Mouse (Mus musculus) embryonic facial prominence, embryonic 11.5 days (tissue): ENCODE results near the gene Ccdc81. TPM values are rescaled to one million over a fixed set of nuclear protein-coding genes. Genes with fewer than 3 reads are reported as not detected.
A peak's percentile ranks its signal among the peaks of the same experiment; 100 is the strongest.

Experiments used
- ATAC-seq: fragments of 200-750 bp; cut with Nextera tagmentation; replicated peaks from 2 replicates; pipeline ENCODE4 v1.8.0; 2017; ENCODE audit warnings: low read depth; ENCODE audit not compliant: insufficient number of reproducible peaks, low FRiP score, low TSS enrichment
- DNase-seq: peaks from one replicate; pipeline ENCODE4 v3.0.0-alpha.2; 2015; ENCODE audit warnings: low spot score
- H3K27ac ChIP-seq: fragments of 300-500 bp; sonication (generic); replicated peaks from 2 replicates; pipeline ENCODE4 v1.5.1; 2014; ENCODE audit warnings: mild to moderate bottlenecking, low read depth, low read length, control low read depth
- H3K27me3 ChIP-seq: fragments of 300-500 bp; sonication (generic); 2 replicates; pipeline ENCODE4 v1.6.1; 2014; ENCODE audit warnings: mild to moderate bottlenecking, low read length, moderate library complexity, mixed read lengths; ENCODE audit not compliant: control insufficient read depth, insufficient read depth
- H3K36me3 ChIP-seq: fragments of 300-500 bp; sonication (generic); replicated peaks from 2 replicates; pipeline ENCODE4 v1.6.1; 2014; ENCODE audit warnings: low read depth, mild to moderate bottlenecking, low read length, moderate library complexity, mixed read lengths; ENCODE audit not compliant: control insufficient read depth, insufficient read depth
- H3K4me1 ChIP-seq: fragments of 300-500 bp; sonication (generic); 2 replicates; pipeline ENCODE4 v1.6.1; 2014; ENCODE audit warnings: low read length, mixed read lengths; ENCODE audit not compliant: control insufficient read depth, insufficient read depth
- H3K4me2 ChIP-seq: fragments of 300-500 bp; sonication (generic); 2 replicates; pipeline ENCODE4 v1.6.1; 2014; ENCODE audit warnings: low read depth, mild to moderate bottlenecking, control low read depth, low read length, moderate library complexity
- H3K4me3 ChIP-seq: fragments of 300-500 bp; sonication (generic); 2 replicates; pipeline ENCODE4 v1.5.1; 2014; ENCODE audit warnings: low read depth, low read length, control low read depth
- H3K9ac ChIP-seq: fragments of 300-500 bp; sonication (generic); replicated peaks from 2 replicates; pipeline ENCODE4 v1.6.1; 2014; ENCODE audit warnings: mild to moderate bottlenecking, control low read depth, low read length
- H3K9me3 ChIP-seq: fragments of 300-500 bp; sonication (generic); replicated peaks from 2 replicates; pipeline ENCODE4 v1.6.1; 2016; ENCODE audit warnings: mild to moderate bottlenecking, low read length, inconsistent platforms, mixed read lengths; ENCODE audit not compliant: control insufficient read depth
- WGBS: fragments of 180-500 bp; shearing (Covaris S2); extraction: QIAGEN DNeasy Blood & Tissue Kit; methylation state at CpG from one replicate; pipeline ENCODE4 v1.1.7; 2014; 5-methylcytosine and 5-hydroxymethylcytosine counted together
- polyA plus RNA-seq: library from polyadenylated mRNA; unstranded; fragments of >200 nt; fragmentation: Nextera tagmentation; extraction: Ambion mirVana; gene quantifications from 2 replicates; pipeline ENCODE4 v1.2.1, GENCODE M21; 2014

The Ccdc81 gene
- polyA plus RNA-seq, 1 experiment from 2014 or later, result 0.55 TPM

DNA sequence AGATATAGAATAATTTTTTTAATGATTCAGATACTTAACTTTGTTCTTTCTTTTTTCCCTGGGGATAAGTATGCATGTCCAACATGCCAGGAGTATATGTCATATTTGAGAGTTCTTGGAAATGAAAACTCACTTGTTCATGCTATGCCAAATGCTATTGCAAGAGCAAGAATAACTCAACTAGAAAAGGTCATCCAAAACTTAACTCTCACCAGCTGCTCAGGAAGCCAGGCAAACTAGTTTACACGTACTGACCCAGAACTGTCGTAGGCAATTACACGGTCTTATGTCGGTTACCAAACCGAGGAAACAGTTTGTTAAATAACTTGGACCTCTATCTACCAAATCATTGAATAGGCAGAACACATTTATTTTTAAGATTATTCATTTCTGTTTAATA lies 13.3 kb upstream of the Ccdc81 start:
- no peak overlapping the region for H3K9ac ChIP-seq
- H3K27me3 ChIP-seq, result no peaks in the 10 kb centered on the region
- DNase-seq (no peak), ATAC-seq (no peak)
- no peak overlapping the region for H3K4me2 ChIP-seq
- H3K36me3 ChIP-seq, result no peaks in the 10 kb centered on the region
- H3K9me3 ChIP-seq, result no peaks in the 10 kb centered on the region
- no peaks in the 10 kb centered on the region for H3K4me1 ChIP-seq
- H3K27ac ChIP-seq, result no peak overlapping the region
- WGBS, result 78% methylated on average over 5 of the region's 5 CpGs
- H3K4me3 ChIP-seq, result no peak overlapping the region

GRCm38 (mm10) chr7:89913432-89914158 lies 10.2 kb upstream of the Ccdc81 start:
- Histone ChIP-seq H3K4me1 (no peaks in the 10 kb centered on the region), H3K4me2 (no peak overlapping the region), H3K27me3 (no peaks in the 10 kb centered on the region), H3K4me3 (no peak overlapping the region), H3K36me3 (no peaks in the 10 kb centered on the region), H3K9me3 (no peaks in the 10 kb centered on the region), H3K27ac (no peak overlapping the region), H3K9ac (no peak overlapping the region)
- ATAC-seq (no peak), DNase-seq (no peak)
- 94% methylated on average over 3 of the region's 3 CpGs for WGBS

DNA sequence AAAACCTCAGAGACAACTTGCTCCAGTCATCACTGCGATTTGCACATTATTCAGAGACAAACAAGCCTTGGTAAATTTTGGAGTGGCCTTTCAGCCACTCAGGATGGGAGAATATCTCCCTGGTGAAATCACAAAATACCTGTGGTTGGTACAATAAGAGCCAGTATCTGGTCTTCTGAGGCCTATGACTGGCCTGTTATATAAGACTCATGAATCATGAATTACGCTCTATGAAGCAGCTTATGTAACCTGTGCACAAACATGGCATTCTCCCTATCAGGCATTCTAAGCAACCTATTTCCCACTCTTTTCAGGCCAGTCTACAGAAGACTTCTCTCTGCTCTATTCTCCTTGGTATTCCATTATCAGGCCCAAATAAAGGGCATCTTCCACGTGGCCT lies 8.9 kb upstream of the Ccdc81 start:
- DNase-seq, result no peak
- Histone ChIP-seq H3K27me3 (no peaks in the 10 kb centered on the region), H3K9ac (no peak overlapping the region), H3K4me2 (no peak overlapping the region), H3K36me3 (no peaks in the 10 kb centered on the region), H3K4me3 (no peak overlapping the region), H3K9me3 (no peaks in the 10 kb centered on the region), H3K27ac (no peak overlapping the region), H3K4me1 (no peaks in the 10 kb centered on the region)
- 93% methylated on average over 3 of the region's 3 CpGs for WGBS
- ATAC-seq, result no peak

DNA sequence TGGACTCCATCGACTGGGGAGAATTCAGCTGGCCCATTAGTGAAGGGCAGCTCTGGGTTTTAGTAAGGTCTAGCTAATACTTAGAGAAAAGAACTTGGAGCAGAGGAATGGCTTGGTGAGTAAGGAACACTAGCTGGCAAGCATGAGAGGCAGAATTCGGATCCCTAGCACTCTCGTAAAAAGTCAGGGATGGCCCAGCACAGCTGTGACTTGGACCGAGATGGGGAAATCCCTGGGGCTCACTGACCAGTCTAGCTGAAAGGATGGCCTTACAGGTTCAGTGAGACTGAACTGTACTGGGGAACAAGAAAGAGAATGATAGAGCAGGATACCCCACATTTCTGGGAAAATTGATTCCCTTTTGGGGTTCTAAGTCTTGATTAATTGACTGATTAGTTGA lies 6.3 kb upstream of the Ccdc81 start:
- H3K4me1 ChIP-seq, result no peaks in the 10 kb centered on the region
- H3K4me2 ChIP-seq, result no peak overlapping the region
- ATAC-seq (no peak), DNase-seq (no peak)
- no peaks in the 10 kb centered on the region for H3K36me3 ChIP-seq
- WGBS, result 71% methylated on average over 4 of the region's 4 CpGs
- H3K9ac ChIP-seq, result no peak overlapping the region
- no peaks in the 10 kb centered on the region for H3K27me3 ChIP-seq
- H3K27ac ChIP-seq, result no peak overlapping the region
- H3K4me3 ChIP-seq, result no peak overlapping the region
- H3K9me3 ChIP-seq, result no peaks in the 10 kb centered on the region

DNA sequence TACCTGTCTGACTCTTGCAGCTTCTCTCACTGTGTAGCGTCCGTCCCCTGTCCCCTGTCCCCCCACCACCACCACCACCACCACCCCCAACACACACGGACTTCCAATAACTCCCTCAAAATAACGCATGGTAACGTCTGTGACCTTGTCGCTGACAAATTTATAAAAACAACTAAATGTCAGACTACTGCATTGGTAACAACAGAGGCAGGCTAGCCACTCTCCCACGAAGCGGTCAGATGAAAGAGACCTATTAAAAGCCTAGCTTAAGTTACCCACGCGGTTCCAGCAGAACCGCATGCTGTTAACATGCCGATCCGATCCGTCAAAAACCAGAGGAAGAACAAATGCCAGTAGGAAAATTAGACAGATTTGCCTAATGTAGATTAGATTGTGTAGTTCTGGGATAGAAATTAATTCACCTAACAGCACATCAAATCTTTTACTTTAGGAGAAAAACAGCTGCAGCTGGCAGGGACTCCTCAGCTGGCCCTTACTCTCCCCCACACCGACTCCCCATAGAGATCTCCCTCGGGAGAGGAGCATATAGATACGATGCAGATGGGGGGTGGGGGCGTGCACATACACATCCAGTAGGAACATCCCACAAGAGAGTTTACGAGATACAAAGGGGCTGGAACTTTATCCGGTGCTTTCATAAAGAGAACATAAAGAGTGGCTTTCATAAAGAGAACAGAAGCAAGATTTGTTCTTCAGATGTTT lies 5.6 kb upstream of the Ccdc81 start:
- 69% methylated on average over 20 of the region's 20 CpGs for WGBS
- H3K27ac ChIP-seq, result no peak overlapping the region
- H3K9ac ChIP-seq, result no peak overlapping the region
- H3K4me2 ChIP-seq, result no peak overlapping the region; the same call in 1 of the 2 replicates
- no peaks in the 10 kb centered on the region for H3K27me3 ChIP-seq
- ATAC-seq (no peak), DNase-seq (peak; percentile 21)
- no peak overlapping the region for H3K4me3 ChIP-seq
- H3K36me3 ChIP-seq, result no peaks in the 10 kb centered on the region
- H3K4me1 ChIP-seq, result no peaks in the 10 kb centered on the region
- no peaks in the 10 kb centered on the region for H3K9me3 ChIP-seq

DNA sequence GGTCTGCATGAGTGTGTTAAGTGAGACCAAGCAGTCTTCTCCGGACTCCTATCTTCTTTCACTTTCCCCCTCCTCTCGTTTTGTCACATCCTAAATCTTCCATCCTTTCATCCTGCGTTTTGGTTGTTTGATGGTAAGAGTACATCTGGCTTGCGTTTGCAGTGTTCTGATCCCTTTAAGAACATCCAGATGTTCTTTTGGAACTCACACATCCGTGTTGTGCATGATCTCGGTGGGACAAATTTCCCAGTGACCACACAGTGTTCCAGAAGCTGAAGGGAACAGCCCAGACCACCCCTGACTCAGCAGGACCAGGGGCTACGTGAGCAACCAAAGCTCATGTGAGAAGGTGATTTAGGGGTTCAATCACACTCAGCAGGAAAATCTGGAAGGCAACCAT lies 5.0 kb upstream of the Ccdc81 start:
- no peaks in the 10 kb centered on the region for H3K36me3 ChIP-seq
- H3K27ac ChIP-seq, result no peak overlapping the region
- H3K4me1 ChIP-seq, result no peaks in the 10 kb centered on the region
- DNase-seq, result peak; percentile 69
- no peak overlapping the region for H3K4me3 ChIP-seq
- H3K9me3 ChIP-seq, result no peaks in the 10 kb centered on the region
- ATAC-seq, result no peak
- H3K9ac ChIP-seq, result no peak overlapping the region
- no peak overlapping the region; the same call in 1 of the 2 replicates for H3K4me2 ChIP-seq
- no peaks in the 10 kb centered on the region for H3K27me3 ChIP-seq
- 34% methylated on average over 7 of the region's 7 CpGs for WGBS

DNA sequence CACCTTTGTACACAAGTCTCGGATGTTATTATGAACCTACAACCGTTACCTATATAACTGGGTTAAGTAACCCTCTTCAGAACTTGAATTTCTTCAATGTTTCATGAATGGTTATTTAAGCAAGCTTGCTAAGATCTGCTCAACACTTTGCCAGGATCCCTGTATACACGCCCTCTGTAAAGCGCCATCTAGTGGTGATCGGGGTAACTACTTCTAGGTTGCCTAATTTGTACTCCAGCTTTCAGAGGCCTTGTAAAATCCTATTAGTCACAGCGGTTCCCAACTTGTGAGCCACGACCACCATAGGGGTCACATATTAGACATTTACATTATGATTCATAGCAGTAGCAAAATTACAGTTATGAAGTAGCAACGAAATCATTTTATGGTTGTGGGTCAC lies 4.5 kb upstream of the Ccdc81 start:
- Histone ChIP-seq H3K9me3 (no peaks in the 10 kb centered on the region), H3K9ac (no peak overlapping the region), H3K27me3 (no peaks in the 10 kb centered on the region), H3K27ac (no peak overlapping the region), H3K4me3 (no peak overlapping the region), H3K4me2 (no peak overlapping the region), H3K4me1 (no peaks in the 10 kb centered on the region), H3K36me3 (no peaks in the 10 kb centered on the region)
- 23% methylated on average over 8 of the region's 8 CpGs for WGBS
- ATAC-seq, result no peak
- DNase-seq, result peak; percentile 85

GRCm38 (mm10) chr7:89903007-89903406 lies 422 bp downstream of the Ccdc81 start:
- Histone ChIP-seq H3K9ac (no peak overlapping the region), H3K27me3 (no peaks in the 10 kb centered on the region), H3K4me1 (no peaks in the 10 kb centered on the region), H3K4me2 (no peak overlapping the region), H3K27ac (no peak overlapping the region), H3K36me3 (no peaks in the 10 kb centered on the region), H3K4me3 (no peak overlapping the region), H3K9me3 (no peaks in the 10 kb centered on the region)
- DNase-seq (no peak), ATAC-seq (0 out of 2 replicates have a peak, but pooled peaks have one; percentile 32)
- 83% methylated on average over 8 of the region's 8 CpGs for WGBS
